Mouse (Mus musculus) stomach, postnatal 0 days (tissue): ENCODE measurements around the gene 1700029I15Rik.

ENCODE experiments used
- CTCF ChIP-seq: IDR thresholded peaks from 2 replicates; pipeline ENCODE4 v1.5.1; 2016; ENCODE audit warnings: antibody characterized with exemption, low read depth, mild to moderate bottlenecking, moderate library complexity
- EP300 ChIP-seq: optimal IDR thresholded peaks from 2 replicates; pipeline ENCODE3; 2016; ENCODE audit warnings: antibody characterized with exemption

- TF ChIP-seq CTCF (no peak), EP300 (no peak)
Observed at GRCm38 (mm10) chr2:92386821-92387570, 4.7 kb downstream of the 1700029I15Rik start.
